Comparison of ENCODE assay signal across 8 mouse cellular contexts in the genomic region with DNA sequence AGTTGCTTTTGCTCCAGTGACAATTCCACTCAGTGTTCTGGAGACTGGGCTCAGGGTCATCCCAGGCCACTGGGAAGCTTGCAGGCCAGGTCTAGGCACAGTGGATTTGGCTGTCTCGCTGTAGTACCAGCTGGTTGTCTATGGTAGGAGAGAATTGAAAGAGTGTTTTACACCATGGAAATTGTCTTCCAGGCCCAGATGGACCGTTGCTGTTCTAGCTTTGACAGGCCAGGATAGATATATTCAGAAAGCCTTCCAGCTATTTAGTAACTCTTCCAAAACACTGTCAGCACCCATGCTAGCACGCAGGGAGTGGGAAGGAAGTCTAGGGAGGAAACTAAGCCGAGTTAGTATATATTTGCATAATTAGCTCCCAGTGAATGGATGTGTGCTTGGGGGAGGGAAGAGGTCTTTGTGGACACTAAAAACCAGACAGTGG.
DNase-seq lines count a peak whose midpoint lies in the region; ATAC-seq and TF ChIP-seq lines count a peak whose summit lies in the region.

No protein-coding gene starts in this region.

- H3K36me3 ChIP-seq in lung, postnatal 0 days (ENCODE audit: insufficient read depth, low read length) = no peaks in the 10 kb centered on the region
- no peaks in the 10 kb centered on the region for H3K36me3 ChIP-seq in hindbrain, embryonic 10.5 days

- WGBS in lung, postnatal 0 days = 56% methylated on average over 4 of the region's 4 CpGs
- WGBS in hindbrain, embryonic 10.5 days = 60% methylated on average over 4 of the region's 4 CpGs

- H3K9me3 ChIP-seq in lung, postnatal 0 days (ENCODE audit: low read length) = no peaks in the 10 kb centered on the region
- H3K9me3 ChIP-seq in hindbrain, embryonic 10.5 days = no peaks in the 10 kb centered on the region

- H3K4me1 ChIP-seq in lung, postnatal 0 days (ENCODE audit: insufficient read depth, low read depth, low read length) = no peaks in the 10 kb centered on the region
- H3K4me1 ChIP-seq in hindbrain, embryonic 10.5 days (replicated peaks) = peaks cover 16% of the 10 kb centered on the region; the same call in 1 of the 2 replicates

- TF ChIP-seq CTCF in lung, postnatal 0 days (IDR thresholded peaks at IDR 0.05) = no peak

- H3K27me3 ChIP-seq in lung, postnatal 0 days (replicated peaks; ENCODE audit: insufficient read depth, low read length) = no peaks in the 10 kb centered on the region
- H3K27me3 ChIP-seq in hindbrain, embryonic 10.5 days (ENCODE audit: insufficient read depth, poor library complexity, severe bottlenecking) = no peaks in the 10 kb centered on the region

- ATAC-seq in lung, postnatal 0 days = no peak
- no peak for ATAC-seq in megakaryocyte progenitor cell, adult 5-6 weeks (replicated peaks; ENCODE audit: poor library complexity)

- peak; percentile 4 for DNase-seq in lung, postnatal 0 days (ENCODE audit: low spot score)
- DNase-seq in lung, postnatal 14 days = no peak
- no peak for DNase-seq in hindbrain, embryonic 10.5 days (ENCODE audit: low spot score)
- peak; percentile 30 to 77 for DNase-seq in left cerebral cortex, postnatal 10 days (ENCODE audit: extremely low spot score in 1 of 2, low spot score in 2 of 2)
- peak; percentile 88 for DNase-seq in telencephalon, adult 2 months (ENCODE audit: low read depth, low spot score)
- DNase-seq in kidney, postnatal 14 days = no peak
- DNase-seq in MN1 (ENCODE audit: low spot score) = no peak

- no peak for TF ChIP-seq EP300 in lung, postnatal 0 days (IDR thresholded peaks at IDR 0.05)

- H3K27ac ChIP-seq in lung, postnatal 0 days (ENCODE audit: low read length) = no peak overlapping the region
- H3K27ac ChIP-seq in hindbrain, embryonic 10.5 days = 0 out of 2 replicates have a peak overlapping the region, but pooled peaks have one; percentile 29

- H3K9ac ChIP-seq in lung, postnatal 0 days (replicated peaks; ENCODE audit: low read depth) = no peak overlapping the region

- intact Hi-C loops in left cerebral cortex, postnatal 10 days (cut with DNase I) = no loop called here

- no peak overlapping the region for H3K4me2 ChIP-seq in lung, postnatal 0 days (replicated peaks; ENCODE audit: low read depth, low read length)

- no peak overlapping the region for H3K4me3 ChIP-seq in lung, postnatal 0 days (ENCODE audit: low read depth, low read length)
- no peak overlapping the region for H3K4me3 ChIP-seq in hindbrain, embryonic 10.5 days

Comparison
In these comparisons a context has a peak if more than half of its experiments do, and no peak if none do; other contexts are left out.
1. DNase-seq: peak in lung, postnatal 0 days (single experiment), left cerebral cortex, postnatal 10 days (2 of 2) and telencephalon, adult 2 months (single experiment); none in lung, postnatal 14 days (single experiment), hindbrain, embryonic 10.5 days (single experiment), kidney, postnatal 14 days (single experiment) and MN1 (single experiment).